Mouse (Mus musculus): ENCODE data around the gene Gse1. TPM values are rescaled to one million over a fixed set of nuclear protein-coding genes. Genes with fewer than 3 reads are reported as not detected.

Gse1 gene
- polyA plus RNA-seq, 1 experiment, result 24.0 TPM

DNA sequence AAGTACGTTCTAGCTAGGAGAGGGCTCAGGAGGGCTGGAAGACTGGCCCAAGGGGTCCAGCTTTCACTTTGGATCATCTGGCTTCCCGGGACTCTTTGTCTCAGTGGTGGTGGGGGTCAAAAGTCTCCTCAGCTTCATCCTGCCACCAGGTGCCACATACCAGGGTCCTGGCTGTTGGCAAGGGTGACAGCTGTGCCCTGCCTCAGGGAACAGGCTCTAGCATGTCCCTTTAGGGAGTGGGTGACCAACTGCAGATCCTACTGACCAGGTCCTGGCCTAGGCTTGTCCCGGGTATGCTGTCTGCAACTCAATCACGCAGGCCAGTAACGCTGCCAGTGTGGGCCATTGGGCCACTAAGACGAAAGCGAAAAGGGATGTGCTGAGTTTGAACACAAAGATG, 15.7 kb upstream of the Gse1 start:
- DNase-seq (ENCODE audit: low read depth), result no peak

GRCm38 (mm10) chr8:120213229-120213628, 15.0 kb upstream of the Gse1 start:
- DNase-seq (ENCODE audit: low read depth), result no peak

- no peak for DNase-seq (ENCODE audit: low read depth)
These were observed 14.3 kb upstream of the Gse1 start for GRCm38 (mm10) chr8:120213939-120214338.

DNA sequence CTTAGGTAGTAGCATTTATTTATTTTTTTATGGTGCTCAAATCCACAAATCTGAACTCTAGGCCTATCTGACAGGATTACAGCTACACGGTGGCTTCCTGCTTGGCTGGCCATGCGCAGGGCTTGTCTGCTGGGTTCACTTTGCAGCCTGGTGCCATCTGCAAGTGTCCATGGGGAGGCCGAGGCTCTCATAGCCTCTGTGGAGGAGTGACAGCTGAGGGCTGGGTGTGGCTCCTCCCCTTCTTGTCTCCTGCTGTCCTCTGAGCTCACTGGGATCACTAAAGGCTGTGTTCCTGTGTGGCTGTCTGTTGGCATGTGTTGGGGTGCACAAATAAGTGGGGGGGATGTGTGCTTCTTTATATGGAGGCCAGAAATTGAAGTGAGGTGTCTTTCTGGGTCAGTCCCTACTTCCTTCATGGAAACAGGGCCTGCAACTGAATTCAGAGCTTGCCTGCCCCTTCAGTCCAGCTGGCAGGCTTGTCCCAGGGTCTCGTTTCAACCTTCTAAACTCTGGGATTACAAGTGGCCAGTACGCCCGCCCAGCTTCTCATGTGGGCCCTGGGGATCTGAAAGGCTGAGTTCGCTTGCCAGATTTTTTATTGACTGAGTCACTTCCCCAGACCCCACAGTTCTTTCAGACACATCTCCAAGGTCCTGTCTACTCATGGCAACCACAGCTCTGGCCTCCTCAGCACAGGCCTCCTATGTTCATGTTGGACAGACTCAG, 12.7 kb upstream of the Gse1 start:
- no peak for DNase-seq (ENCODE audit: low read depth)

- DNase-seq (ENCODE audit: low read depth), result no peak
These were observed 11.1 kb upstream of the Gse1 start for GRCm38 (mm10) chr8:120216855-120217830.

- no peak for DNase-seq (ENCODE audit: low read depth)
These were observed 5.7 kb upstream of the Gse1 start for GRCm38 (mm10) chr8:120222548-120222947.

- DNase-seq (ENCODE audit: low read depth), result no peak
These were observed 3.5 kb upstream of the Gse1 start for GRCm38 (mm10) chr8:120224521-120225420.

DNA sequence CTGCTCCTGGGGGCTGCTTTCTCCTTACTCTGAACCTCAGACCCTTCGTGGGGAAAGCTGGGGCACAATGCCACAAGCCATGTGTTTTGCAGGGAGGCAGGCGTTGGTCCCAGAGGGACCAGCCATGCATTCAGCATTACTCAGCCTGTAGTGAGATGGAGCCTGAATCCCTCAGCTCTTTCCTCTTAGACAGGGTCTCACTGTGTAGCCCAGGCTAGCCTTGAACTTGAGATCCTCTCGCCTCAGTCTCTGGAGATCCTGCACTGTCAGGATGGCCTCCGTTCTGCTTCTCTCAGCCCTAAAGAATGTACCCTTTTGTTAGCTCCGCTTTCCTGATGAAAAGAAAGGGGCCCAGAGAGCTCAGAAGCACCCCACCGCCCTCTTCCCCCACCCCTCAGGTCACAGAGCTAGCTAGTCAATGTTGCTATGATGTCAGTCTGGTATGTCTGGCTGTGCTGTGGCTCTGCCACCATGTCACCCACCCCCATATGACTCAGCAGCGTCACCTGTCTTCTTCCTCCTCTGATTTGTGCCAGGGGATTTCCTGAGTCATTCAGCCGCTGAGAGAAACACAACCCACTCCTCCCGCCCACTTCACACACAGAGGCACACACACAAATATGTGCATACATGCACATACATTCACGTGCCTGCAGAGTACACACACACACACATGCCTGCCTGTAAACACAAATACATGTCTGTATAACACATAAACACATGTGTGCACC, 2.7 kb upstream of the Gse1 start:
- no peak for DNase-seq (ENCODE audit: low read depth)

DNA sequence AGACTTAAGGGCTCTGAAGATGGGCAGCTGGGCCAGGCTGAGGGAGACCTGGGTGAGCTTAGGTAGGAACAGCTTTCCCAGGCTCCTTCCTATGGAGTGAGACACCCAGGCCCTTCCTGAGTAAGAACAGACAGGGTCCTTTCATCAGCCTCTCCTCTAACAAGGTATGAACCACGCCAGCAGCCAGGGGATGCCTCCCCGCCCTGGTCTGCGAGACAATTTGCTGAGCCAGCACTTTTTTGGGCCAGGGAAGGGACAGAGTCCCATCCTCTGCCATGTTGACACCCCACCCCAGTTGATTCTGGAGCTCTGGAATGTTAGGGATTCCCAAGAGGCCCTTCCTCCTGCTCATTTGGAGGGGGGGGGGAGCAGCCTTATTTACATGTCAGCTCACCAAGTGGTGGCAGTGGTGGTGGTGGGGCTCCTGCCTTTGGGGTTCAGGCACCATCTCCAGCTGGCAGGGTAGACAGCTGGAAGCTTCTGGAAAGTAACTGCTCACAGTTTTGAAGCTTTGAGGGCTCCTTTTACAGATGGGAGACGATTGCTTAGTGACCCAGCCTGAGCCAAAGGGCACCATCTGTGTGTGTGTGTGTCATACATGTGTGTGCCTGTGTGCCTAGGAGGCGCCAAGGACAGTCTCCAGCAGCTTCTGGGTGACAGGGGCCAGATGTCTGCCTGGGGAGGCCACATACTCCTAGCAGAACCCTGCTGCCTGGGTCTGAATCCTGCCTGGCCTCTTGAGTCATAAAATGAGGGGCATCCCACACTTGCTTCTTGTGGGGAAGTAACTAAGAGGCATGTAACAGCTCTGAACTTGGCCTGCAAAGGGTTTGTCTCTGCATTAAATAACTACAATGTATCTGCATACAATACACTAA, 1.3 kb upstream of the Gse1 start:
- DNase-seq (ENCODE audit: low read depth), result no peak

GRCm38 (mm10) chr8:120227578-120227876, 729 bp upstream of the Gse1 start:
- DNase-seq (ENCODE audit: low read depth), result no peak

- DNase-seq (ENCODE audit: low read depth), result no peak
These were observed 721 bp downstream of the Gse1 start for GRCm38 (mm10) chr8:120228781-120229573.

DNA sequence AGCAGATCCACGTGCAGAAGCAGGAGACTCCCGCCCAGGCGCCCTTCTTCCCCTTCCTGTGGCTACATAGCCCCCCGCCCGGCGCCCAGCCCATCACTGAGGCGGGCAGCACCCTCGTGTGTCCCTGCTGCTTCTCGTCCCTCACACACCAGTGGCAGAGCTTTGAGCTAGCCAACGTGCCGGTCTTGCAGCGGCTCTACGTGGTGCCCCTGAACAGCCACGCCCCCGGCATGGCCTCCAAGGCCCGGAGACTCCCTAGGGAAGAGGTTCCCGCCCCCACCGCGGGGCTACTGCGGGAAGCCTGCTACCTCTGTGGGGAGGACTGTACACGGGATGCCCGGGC, 1.3 kb downstream of the Gse1 start:
- DNase-seq (ENCODE audit: low read depth), result no peak

GRCm38 (mm10) chr8:120230081-120230480, 1.8 kb downstream of the Gse1 start:
- no peak for DNase-seq (ENCODE audit: low read depth)

DNA sequence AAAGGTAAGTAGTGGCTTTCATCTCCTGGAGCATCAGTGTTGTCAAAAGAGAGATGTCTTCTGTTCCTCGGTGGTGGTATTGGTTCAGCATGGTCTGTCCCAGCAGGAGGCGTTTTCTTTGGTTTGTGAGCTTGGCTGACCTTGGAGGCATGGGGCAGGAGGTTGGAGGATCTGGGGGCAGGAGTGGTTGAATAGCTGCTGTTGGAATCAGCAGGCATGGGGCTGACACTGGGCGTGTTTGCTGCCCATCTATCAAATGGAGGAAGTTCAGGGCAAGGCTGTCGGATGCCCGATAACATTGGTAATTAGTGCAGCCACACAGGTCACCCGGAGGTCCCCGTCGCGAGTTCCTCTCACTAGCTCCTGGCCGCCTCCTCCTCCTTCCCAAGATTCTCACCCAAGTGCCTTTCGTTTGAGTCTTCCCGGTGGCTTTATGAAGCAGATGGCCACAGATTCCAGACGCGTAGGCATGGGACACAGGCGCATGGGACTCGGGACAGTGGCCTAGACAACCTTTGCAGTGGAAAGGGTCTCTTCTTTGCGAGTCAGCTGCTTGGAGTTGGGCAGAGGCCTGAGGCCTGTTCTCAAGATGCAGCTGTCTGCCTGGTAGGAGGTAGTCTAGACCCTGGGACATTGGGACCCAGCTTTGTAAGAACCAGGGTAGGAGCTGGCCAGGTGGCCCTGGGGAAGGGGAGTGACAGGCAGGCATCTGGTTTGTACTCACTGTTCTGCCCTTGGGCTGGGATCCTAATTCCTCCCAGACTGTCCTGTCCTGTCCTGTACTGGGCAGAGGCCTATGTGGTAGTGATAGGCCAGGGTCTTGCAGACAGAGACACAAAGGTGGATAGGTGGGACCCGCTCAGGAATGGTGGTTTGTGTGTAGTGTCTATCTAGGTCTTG, 2.7 kb downstream of the Gse1 start:
- DNase-seq (ENCODE audit: low read depth), result no peak

DNA sequence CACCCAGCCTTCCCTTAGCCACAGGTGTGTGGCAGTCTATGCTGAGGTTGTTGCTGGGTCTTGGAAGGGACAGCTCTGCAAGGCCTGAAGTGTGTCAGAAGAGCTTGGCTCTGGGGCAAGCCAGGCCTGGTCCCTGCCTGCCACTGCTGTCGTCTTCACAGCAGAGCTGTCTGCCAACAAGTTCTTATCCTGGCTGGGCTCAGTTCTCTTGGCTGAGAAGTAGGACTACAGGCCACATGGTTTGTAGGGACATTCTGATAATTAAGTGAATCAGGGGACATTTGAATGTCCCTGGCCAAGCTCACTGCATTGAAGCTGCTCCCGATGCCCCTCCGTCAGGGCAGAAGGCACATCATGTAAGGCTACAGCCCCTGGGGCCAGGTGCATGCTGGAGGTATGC, 3.6 kb downstream of the Gse1 start:
- DNase-seq (ENCODE audit: low read depth), result no peak

DNA sequence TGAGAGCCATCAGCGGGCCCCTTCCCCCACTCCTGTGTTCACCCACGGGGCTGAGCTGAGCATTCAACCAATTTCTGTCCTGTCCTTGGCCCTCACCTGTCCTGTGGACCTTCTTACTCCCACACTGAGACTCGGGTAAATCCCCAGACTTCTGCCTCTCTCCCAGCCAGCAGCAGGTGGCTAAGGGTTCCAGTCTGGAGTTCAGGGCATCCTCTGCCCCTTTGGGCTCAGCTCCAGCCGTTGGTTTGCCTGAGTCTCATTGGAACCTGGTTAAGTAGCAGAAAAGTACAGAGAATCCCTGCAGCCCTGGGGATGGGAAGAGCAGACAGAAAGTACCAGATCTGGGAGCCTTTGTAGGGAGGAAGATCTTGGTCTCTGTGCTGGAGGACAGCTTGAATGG, 4.1 kb downstream of the Gse1 start:
- DNase-seq (ENCODE audit: low read depth), result no peak

DNA sequence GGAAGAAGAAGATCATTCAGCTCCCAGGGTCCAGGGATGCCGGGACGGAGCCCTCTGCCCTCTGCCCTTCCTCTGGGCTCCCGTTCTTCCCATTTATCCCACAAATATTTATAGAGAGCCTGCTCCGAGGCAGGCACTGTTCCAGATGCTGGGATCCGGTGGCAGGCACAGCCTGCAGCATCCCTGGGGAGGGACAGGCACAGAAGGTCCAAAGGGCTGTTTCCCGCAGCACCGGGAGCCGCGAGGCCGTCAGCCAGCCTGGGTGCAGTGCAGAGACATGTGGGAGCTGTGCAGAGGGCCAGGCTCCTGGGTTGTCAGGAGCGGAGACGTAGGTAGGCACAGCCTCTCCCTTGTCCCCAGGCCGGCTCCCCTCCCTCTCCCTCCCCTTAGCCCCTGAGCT, 4.7 kb downstream of the Gse1 start:
- no peak for DNase-seq (ENCODE audit: low read depth)

DNA sequence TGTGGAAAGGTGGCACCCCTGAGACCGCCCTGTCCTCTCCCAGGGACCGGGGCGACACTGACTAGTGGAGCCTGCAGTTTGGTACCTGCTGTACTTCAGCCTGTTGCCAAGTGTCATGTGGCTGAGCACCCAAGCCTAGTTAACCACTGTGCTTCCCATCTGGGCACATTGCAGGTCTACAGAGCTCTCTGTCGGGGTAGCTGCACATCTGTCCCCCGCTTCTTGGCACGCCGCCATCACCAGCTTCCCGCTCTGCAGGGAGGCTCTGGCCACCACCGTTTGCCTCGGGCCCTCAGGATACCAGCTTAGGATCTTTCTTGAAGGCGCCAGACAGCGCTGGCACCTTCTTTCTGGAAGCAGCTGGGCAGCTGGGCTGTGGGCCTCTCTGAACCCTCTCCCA, 6.2 kb downstream of the Gse1 start:
- no peak for DNase-seq (ENCODE audit: low read depth)

- no peak for DNase-seq (ENCODE audit: low read depth)
These were observed 6.6 kb downstream of the Gse1 start for GRCm38 (mm10) chr8:120234866-120235265.
